Mouse (Mus musculus) neural tube, embryonic 10.5 days (tissue): ENCODE data around the gene St6galnac6.

Experiments
- DNase-seq: peaks from one replicate; pipeline ENCODE4 v3.0.0-alpha.2; 2017; ENCODE audit warnings: low spot score; ENCODE audit errors: extremely low spot score

St6galnac6 gene

DNA sequence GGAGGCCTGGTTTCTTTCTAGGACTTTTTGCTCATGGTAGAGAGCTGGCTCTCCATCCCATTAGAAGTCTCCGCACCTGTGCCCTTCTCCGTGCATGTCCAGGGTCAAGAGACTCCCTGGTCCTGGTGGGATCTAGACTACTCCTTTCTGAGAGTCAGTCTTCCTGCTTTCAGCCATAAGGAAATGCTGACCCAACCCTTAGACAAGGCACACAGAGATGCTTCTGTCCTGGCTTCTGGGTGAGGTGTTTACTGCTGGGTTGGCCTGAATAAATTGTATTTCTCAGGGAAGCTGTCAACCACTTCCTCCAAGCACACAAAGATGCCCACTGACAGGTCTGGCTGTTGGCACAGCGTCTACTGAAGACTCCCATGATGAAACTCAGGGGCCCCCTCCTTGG, at the start of gene St6galnac6:
Gene St6galnac6 (plus strand): TSS at position 301 of the 400 bp plus-strand sequence.
- DNase-seq, result no peak

DNA sequence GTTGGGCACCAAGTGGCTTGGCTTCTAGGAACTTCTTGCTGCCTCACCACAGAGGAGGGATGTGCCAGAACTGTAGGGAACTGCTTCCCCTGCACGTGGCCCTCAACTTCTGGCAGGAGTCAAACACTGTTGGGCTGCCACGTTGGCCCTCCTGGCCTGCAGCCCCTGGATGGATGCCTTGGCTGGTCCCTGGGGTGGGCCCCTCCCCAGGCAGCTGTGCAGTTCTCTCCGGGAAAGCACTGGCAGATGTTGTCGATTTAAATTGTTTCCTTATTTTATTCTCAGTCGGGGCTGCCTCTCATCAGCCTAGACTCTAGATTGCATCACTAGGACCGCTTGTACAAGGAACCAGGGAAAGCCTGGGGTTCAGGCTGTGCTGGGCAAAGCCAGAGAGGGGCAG, 49.7 kb upstream of the St6galnac6 start:
- DNase-seq, result no peak

DNA sequence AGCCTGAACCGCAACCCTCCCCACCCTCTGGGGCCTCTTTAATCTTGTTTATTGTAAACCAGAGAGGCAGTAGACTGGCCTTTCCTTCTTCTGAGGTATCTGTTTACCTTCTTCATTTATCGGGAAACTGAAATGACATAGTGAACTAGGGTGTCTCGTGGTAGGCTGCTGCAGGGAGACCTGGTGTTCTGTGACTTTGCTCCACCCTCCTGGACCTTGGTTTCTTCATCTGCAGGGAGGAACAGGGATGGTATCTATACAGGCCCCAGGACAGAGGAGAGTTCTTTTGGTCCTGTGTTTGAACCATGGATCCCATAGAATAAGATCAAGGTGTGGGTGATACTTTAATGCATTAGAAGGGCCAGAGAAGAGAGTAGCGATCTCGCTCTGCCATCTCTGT, 48.3 kb upstream of the St6galnac6 start:
- DNase-seq, result no peak

DNA sequence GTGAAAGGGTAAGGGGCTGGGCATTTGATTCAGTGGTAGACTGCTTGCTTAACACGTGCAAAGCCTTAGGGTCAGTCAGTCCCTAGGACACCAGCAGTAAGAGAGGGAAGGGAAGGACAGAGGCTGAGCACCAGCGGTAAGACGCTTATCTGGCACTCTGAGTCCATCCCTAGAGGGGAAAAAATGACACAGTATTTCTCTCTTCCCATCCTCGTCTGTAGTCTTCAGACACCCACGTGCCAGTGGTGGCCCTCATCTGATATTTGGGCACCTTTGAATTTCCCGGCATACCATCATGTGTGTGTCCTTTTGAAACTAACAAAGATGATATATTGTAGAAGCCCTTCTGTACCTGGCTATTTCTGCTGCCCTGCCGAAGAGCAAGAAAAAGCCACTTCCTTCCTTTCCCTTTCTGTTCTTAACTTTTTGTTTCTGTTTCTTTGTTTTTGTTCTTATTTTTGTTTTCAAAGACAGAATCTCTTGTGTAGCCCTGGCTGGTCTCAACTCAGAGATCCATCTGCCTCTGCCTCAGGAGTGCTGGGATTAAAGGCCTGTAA, 45.8 kb upstream of the St6galnac6 start:
- no peak for DNase-seq

DNA sequence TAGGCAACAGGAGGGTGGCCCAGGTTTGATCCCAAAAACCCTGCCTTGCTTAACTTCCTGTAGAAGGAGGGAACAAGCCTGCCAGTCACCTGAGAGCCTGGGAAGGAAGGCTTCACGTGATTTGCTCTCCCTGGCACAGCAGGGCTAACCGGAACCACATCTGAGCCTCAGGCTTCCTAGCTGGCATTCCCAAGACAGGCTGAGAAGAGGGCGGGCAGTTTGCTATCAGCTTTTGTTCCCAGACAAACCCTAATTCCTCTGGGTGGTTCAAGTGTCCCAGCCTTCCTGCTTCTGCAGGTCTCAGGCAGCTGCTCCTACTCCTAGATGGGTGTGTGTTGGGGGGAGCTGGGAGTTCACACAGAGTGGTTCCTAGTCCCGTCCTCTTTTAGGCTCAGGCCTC, 44.0 kb upstream of the St6galnac6 start:
- DNase-seq, result no peak

DNA sequence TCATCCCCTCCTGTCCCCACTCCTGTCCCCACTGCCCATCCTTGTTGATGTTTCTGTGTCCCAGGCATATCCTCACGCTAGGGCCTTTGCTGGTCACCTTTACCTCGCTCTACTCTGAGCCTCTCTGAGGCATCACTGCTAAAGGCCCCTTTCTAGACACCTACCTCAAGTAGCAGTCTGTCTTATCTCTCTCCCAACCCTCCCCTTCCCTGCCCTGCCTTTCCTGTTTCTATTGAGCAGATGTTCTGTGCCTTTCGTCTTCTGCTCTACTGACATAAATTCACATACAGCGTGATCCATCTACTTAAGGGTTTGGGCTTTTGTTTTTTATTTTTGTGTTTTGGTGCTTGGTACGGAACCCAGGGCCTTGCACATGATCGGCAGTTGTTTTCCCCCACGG, 43.5 kb upstream of the St6galnac6 start:
- no peak for DNase-seq

DNA sequence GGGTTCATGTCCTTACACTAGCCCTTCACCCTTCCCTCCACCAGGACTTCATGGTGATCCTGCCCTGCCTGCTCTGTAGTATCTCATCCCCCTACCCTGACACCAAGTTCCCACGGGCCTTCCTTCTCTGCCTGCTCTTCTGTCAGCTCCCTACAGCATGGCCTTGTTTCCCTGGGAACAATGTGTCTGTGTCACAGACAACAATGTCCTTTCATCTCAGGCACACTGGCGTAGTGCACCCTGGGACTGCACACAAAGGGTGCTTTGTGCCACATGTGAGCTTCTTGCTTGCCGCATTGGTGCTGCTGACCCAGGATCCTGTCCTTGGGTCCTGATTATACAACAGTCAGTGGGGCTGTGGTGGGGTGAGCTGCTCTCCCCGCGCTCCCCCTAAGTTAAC, 39.9 kb upstream of the St6galnac6 start:
- peak; percentile 62 for DNase-seq

DNA sequence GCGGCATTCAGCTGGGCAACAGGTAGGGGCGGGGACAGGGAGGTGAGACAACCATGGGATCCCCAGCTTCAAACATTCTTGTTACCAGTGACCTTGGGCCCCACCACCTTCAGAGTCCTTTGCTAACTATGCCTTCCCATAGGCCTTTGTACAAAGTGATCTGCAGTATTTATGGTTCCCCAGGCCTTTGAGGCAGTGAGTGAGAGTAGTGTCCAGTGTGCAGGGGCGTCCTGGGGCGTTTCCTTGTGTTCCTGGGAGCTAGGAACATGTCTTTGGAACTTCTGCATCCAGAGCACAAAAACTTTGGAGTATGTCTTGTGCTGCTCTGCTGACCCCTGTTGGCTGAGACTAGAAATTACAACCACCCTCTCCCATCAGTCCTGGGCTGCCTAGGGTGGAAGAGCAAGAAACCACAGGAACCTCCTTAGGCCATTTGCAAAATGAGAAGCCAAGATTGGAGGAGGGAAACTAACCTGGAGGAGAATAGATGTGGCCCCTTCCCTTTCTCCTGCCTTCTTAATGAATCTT, 32.9 kb upstream of the St6galnac6 start:
- DNase-seq, result peak; percentile 61

DNA sequence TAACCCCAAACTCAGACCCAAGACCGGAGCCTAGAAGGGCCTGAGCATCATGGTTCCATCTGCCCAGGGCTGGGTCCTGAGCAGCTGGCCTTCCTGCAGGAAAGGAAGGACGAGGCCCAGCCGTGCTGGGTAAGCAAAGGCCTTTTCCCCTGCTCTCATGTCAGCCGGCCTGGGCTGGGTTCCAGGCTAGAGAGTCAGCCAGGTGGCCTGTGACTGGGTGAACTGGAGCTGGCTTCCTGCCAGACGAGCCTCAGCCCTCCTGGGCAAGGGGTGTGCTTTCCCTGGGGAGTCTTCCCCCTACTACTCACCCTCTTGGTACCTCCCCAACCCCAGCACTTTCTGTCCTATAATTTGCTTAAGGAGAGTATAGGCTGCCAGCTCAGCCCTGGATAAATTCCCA, 31.4 kb upstream of the St6galnac6 start:
- DNase-seq, result no peak

DNA sequence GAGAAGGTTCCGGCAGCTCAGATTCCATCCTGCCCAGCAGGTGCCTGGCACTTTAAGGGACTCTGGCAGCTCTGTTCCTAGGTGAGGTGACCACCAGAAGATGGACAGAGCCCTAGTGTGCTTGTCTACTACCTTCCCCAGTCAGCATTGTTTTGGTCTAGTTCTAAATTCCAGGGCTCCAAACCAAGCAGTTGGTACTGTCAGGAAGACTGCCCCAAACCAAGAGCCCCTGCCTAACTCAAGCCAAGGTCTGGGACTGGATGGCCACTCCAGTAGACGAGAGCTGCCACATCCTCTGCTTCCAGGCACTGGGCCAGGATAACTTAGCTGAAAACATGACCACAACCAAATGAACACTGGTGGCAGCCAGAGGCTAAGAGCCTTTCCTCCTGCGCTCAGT, 30.6 kb upstream of the St6galnac6 start:
- no peak for DNase-seq

DNA sequence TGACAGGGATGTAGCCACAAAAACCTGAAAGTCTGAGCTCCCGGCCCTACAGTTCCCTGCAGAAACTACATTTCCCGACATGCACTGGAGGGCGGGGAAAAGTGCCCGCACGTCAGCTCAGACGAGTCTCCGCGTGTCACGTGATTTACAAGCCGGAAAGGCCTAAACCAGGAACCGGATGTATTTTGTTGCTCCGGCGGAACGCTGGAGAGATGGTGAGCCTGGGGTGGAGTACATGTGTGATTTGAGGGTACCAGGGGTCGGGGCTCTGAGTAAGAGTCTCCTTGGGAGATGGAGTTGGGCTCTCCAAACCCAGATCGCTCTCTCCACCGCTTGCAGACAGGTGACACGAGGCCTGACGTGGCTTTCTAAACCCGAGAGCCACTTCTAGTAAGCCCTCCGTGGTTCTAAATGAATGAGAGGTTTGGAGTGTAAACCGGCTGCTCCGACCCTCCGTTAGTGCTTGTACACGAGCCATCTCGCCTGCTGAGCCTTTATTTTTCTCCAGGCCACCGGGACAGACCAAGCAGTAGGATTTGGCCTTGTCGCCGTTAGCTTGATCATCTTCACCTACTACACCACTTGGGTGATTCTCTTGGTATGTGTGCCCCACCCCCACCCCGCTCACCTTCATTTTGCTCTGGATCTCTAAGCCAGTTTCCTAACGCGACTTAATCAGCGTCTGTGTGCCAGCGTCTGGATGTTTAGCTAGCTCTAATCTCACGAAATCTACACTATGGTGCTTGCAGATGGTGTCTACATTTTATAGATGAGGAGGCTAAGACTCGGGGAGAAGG, 28.6 kb upstream of the St6galnac6 start, which contains the start of gene Dpm2:
Gene Dpm2 (plus strand): TSS at position 161 of the 797 bp plus-strand sequence.
- peak; percentile 87 for DNase-seq

DNA sequence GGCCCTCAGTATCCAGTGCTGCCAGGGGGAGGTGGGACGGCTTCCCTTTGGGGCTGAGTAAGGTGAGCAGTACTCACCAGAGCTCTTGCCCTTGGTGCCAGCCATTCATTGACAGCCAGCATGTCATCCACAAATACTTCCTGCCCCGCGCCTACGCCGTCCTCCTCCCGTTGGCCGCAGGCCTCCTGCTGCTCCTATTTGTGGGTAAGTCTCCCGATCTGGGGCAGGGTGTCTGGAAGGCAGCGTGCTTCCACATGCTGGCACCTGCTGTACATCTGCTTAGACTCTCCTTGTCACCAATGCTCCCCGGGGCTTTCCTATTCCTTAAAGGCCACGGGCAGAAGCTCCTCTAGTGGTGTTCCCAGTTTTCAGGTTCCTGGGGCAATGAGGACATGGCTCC, 27.3 kb upstream of the St6galnac6 start:
- DNase-seq, result no peak

DNA sequence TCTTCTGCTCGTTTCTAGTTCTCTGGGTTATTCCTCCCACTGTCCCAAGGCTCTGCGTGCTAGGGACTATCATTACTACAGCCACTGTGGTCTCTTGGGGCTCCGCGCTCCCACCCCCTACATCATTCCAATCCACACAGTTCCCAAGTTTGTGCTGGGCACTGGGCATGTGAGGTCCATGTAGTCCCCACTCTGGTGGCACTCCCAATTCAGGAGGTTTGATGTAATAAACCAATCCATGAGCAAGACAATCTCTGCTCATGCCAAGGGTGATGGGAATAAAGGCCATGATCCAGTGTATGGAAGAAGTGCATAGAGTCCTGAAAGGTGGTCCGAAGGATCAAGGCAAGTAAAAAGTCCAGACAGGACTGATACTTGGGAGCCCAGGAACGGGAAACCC, 25.0 kb upstream of the St6galnac6 start, which contains the start of gene Pip5kl1:
Gene Pip5kl1 (plus strand): TSS at position 301 of the 400 bp plus-strand sequence.
- no peak for DNase-seq

DNA sequence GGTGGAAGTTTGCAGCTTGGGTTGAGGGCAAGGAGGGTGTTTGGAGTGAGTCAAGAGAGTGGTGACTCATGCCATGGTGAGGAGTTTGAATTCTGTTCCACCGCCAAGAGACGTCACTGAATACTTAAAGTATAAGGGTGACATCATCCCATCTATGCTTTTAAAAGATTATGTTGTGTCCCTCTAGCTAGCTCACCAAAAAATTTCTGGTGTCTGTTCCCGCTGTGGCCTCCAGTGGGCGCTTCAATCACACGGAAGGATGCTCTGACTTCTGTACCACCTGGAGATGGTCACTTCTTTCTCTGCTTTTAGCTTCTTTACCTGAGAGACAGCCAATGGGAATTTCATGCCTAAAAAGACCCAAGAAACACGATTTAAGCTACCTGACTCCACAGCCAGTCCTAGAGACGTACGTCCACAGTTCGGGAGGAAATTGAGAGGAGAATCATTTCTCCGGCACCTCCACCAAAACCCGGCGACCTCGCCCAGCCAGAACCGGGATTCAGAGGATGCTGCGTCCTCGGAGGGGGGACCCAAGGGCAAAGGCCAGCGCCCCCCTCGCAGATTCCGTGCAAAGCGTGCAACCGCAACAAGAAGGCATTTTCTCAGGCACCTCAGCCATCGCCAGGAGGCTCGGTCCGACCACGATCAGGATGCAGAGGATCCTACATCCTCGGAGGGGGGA, 24.5 kb upstream of the St6galnac6 start:
- peak; percentile 65 for DNase-seq

DNA sequence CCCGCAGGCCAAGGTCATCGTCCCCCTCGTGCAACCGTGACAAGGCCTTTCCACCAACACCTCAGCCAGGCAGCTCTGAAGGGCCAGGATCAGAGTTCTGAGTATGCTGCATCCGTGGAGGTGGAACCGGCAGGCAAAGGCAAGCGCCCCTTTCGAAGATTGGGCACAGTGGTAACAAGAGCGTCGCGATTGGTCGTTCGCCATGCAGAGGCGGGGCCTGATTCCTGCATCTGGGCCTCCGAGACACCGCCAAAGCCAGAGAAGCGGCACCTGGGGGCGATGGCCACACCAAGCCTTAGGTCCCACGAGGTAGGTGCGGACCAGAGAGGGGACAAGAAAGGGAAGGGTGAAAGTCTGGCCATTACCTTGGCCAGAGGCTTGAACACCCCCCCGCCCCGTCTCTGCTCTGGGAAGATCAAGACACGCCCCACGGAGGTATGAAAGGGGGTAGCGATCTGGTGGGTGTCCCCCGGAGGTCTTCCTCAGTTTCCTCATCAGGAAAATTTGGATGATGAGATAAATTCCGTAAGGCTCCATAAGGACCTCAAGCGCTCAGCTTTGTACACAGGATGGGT, 23.8 kb upstream of the St6galnac6 start, which contains the start of gene 9430097D07Rik:
Gene 9430097D07Rik (minus strand): TSS at position 99 of the 575 bp plus-strand sequence.
- peak; percentile 63 for DNase-seq

DNA sequence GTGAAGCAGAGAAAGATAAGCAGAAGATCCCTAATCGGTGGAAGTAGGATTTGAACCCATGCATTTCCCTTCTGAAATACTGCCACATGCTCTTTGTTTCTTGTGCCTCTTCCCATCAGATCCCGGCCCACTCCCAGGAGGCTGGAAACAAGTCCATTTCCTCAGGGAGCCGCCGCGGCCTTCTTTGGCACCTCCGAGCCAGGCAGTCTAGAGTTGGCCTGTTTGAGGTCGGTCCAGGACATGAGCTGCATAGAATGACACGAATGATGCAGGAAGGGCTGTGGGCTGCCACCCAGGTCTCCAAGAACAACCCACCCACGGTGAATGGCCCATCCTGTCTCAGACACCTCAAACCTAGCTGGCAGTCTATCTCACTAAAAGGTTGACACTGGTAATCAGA, 23.0 kb upstream of the St6galnac6 start:
- DNase-seq, result no peak

DNA sequence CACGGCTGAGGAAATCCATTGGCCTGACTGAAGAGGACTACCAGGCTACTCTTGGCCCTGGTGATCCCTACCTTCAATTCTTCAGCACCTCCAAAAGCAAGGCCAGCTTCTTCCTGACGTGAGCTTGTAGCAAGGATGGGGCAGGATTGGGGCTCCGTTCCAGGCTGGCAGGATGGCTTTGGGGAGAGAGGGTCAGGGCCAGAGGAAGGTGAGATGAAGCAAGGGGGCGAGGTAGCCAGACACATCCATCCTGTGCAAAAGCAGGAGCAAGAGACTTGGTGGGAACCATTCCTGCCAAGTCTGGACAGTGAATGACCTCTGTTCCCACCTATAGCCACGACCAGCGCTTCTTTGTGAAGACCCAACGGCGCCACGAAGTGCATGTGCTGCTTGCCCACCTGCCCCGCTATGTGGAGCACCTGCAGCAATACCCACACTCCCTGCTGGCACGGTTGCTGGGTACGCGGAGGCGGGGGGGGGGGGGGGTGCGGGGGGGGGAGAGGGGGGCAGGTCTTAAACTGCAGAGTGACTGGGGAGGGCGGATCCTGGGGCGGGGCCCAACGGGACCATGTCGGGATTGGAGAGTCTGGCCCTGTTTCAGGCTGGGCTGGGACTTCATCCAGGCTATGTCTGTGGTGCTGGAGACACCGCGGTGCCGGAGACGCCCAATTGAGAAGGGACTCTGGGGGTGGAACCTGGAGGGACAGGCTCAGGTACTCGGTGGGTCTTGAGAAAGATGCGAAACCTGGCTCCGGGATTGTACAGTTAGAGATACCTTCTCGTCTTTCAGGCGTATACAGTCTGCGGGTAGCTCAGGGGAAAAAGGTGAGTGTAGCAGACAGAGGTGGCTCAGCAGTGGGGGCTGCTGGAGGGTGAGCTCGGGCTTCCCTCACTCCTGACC, 21.1 kb upstream of the St6galnac6 start:
- DNase-seq, result no peak

DNA sequence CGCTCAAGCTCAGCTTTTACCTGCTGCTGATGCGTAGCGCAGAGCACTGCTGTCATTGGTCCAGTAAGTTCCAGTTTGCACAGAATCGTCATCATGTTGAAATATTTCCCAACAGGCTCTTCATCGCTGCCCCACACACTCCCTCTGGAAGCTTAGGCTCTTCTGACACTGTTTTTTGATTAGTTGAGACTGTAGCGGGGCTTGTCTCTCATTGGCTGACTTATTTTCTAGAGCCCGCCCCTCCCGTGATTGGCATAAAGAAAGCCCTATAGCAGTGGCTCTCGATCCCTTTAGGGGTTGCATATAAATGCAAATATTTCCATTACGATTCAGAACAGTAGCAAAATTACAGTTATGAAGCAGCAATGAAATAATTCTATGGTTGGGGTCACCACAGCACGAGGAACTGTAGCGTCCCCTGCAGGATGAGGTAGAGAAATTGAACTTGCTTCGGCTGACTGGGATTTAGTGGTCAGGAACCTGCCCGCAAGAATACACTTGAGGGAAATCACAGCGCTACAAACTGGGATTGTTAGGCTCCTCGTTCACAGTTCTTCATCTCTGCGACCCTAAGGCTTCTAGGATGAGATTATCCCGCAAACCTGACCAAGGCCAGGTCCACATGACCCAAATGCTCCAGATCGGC, 17.9 kb upstream of the St6galnac6 start:
- peak; percentile 44 for DNase-seq

DNA sequence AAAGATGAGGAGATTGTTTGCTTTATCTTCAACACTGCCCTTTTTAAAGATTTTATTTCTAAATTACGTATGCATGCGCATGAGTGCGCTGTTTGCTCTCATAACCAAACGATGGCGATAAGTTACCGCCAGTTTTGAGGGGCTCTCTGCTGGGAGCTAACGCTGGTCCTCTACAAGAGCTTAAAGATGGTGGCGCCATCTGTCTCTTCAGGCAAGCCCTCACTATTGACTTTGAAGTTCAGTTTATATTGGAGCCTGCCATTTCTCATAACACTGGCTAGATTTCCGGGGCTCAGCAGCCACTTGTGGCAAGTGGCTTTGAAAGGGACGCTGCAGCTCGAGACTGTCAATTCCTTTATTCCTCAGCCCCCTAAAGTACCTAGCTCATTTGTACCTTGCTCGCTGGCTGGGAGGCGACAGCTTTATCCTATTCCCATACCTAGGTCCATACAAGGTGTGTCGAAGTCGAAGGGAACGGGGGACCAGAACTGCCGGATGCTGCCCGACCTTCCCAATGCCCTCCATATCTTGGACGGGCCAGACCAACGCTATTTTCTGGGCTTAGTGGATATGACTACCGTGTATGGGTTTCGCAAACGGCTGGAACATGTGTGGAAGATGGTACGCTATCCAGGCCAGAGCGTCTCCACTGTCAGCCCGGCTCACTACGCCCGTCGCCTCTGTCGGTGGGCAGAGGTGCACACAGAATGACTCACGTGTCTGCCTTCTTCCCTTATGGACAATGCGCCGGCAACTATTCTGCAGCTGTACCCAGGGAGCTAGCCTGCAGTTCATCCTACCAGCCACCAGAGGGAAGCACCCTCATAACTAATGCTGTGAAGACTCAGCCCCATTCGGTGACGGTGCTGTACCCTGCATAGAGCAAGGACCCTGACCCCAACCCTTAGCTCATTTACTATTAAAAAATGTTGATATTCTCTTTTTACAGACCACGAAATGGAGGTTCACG, 16.4 kb upstream of the St6galnac6 start:
- peak; percentile 82 for DNase-seq
